Mouse (Mus musculus) kidney, adult 9 months (tissue): ENCODE measurements around the gene Adora2b.

ENCODE experiments used
- DNase-seq: peaks from one replicate; pipeline ENCODE4 v3.0.0; 2022

Adora2b gene

GRCm38 (mm10) chr11:62248401-62249244, at the start of gene Adora2b:
Gene Adora2b, plus strand, starts transcription at chr11:62248984.
- peak; percentile 67 for DNase-seq

GRCm38 (mm10) chr11:62200901-62201512, 47.8 kb upstream of the Adora2b start:
- no peak for DNase-seq

GRCm38 (mm10) chr11:62202645-62203044, 46.1 kb upstream of the Adora2b start:
- DNase-seq: no peak

- no peak for DNase-seq
Observed at GRCm38 (mm10) chr11:62209111-62209510, 39.7 kb upstream of the Adora2b start.

- peak; percentile 24 for DNase-seq
Observed at GRCm38 (mm10) chr11:62209891-62210290, 38.9 kb upstream of the Adora2b start.

- DNase-seq: peak; percentile 37
Observed at GRCm38 (mm10) chr11:62213384-62213989, 35.3 kb upstream of the Adora2b start.

GRCm38 (mm10) chr11:62215107-62215506, 33.7 kb upstream of the Adora2b start:
- no peak for DNase-seq

GRCm38 (mm10) chr11:62217751-62218150, 31.0 kb upstream of the Adora2b start:
- peak; percentile 37 for DNase-seq

GRCm38 (mm10) chr11:62220756-62221510, 27.9 kb upstream of the Adora2b start:
- DNase-seq: peak; percentile 52

GRCm38 (mm10) chr11:62223416-62223815, 25.4 kb upstream of the Adora2b start:
- no peak for DNase-seq

GRCm38 (mm10) chr11:62223962-62224361, 24.8 kb upstream of the Adora2b start:
- DNase-seq: no peak

- no peak for DNase-seq
Observed at GRCm38 (mm10) chr11:62224797-62225196, 24.0 kb upstream of the Adora2b start.

- DNase-seq: peak; percentile 72
Observed at GRCm38 (mm10) chr11:62240631-62241261, 8.0 kb upstream of the Adora2b start.

- DNase-seq: no peak
Observed at GRCm38 (mm10) chr11:62243871-62244270, 4.9 kb upstream of the Adora2b start.

- DNase-seq: no peak
Observed at GRCm38 (mm10) chr11:62244471-62244870, 4.3 kb upstream of the Adora2b start.

GRCm38 (mm10) chr11:62247759-62248400, 904 bp upstream of the Adora2b start:
- no peak for DNase-seq

- peak; percentile 79 for DNase-seq
Observed at GRCm38 (mm10) chr11:62249266-62250037, 668 bp downstream of the Adora2b start.

GRCm38 (mm10) chr11:62251047-62251446, 2.3 kb downstream of the Adora2b start:
- DNase-seq: no peak

- DNase-seq: no peak
Observed at GRCm38 (mm10) chr11:62253380-62253779, 4.6 kb downstream of the Adora2b start.

- no peak for DNase-seq
Observed at GRCm38 (mm10) chr11:62259214-62259613, 10.4 kb downstream of the Adora2b start.

- DNase-seq: no peak
Observed at GRCm38 (mm10) chr11:62263599-62263998, 14.8 kb downstream of the Adora2b start.
